Mouse (Mus musculus): ENCODE results near the gene 4930522H14Rik. TPM values are rescaled to one million over a fixed set of nuclear protein-coding genes. Genes with fewer than 3 reads are reported as not detected.

4930522H14Rik gene
- total and polyA plus RNA-seq, 3 experiments: 0.82 TPM; not detected in 2

- Histone ChIP-seq H3K27me3 (ENCODE audit: insufficient read depth, low read length) (peaks cover 38% of the 10 kb centered on the region), H3K9me3 (replicated peaks) (no peaks in the 10 kb centered on the region), H3K36me3 (replicated peaks) (no peaks in the 10 kb centered on the region), H3K4me3 (ENCODE audit: low read depth, low read length) (no peak overlapping the region), H3K4me1 (ENCODE audit: insufficient read depth, low read depth, low read length) (no peaks in the 10 kb centered on the region; the same call in 1 of the 2 replicates)
- ATAC-seq (ENCODE audit: extremely low read depth, insufficient number of reproducible peaks, low FRiP score, poor library complexity, severe bottlenecking): no peak
- TF ChIP-seq GATA1 (IDR thresholded peaks at IDR 0.05; ENCODE audit: borderline replicate concordance, low read length) (no peak), TAL1 (conservative IDR thresholded peaks at IDR 0.05; ENCODE audit: low read depth, low read length) (no peak), GATA2 (IDR thresholded peaks at IDR 0.05; ENCODE audit: borderline replicate concordance, low read depth, low read length) (no peak), CTCF (IDR thresholded peaks at IDR 0.05; ENCODE audit: low read depth, low read length) (no peak), POLR2AphosphoS5 (IDR thresholded peaks at IDR 0.05; ENCODE audit: insufficient replicate concordance, low read depth, low read length) (no peak)
- no peak for DNase-seq (ENCODE audit: low spot score)
Observed at GRCm38 (mm10) chr4:109482701-109483100, 48.4 kb downstream of the 4930522H14Rik start.

GRCm38 (mm10) chr4:109481424-109481823 is 49.7 kb downstream of the 4930522H14Rik start:
- TF ChIP-seq TAL1 (conservative IDR thresholded peaks at IDR 0.05; ENCODE audit: low read depth, low read length) (no peak), CTCF (IDR thresholded peaks at IDR 0.05; ENCODE audit: low read depth, low read length) (no peak), GATA1 (IDR thresholded peaks at IDR 0.05; ENCODE audit: borderline replicate concordance, low read length) (no peak), POLR2AphosphoS5 (IDR thresholded peaks at IDR 0.05; ENCODE audit: insufficient replicate concordance, low read depth, low read length) (no peak), GATA2 (IDR thresholded peaks at IDR 0.05; ENCODE audit: borderline replicate concordance, low read depth, low read length) (no peak)
- H3K36me3 ChIP-seq (replicated peaks): no peaks in the 10 kb centered on the region
- peaks cover 35% of the 10 kb centered on the region for H3K27me3 ChIP-seq (ENCODE audit: insufficient read depth, low read length)
- ATAC-seq (ENCODE audit: extremely low read depth, insufficient number of reproducible peaks, low FRiP score, poor library complexity, severe bottlenecking): no peak
- H3K4me1 ChIP-seq (ENCODE audit: insufficient read depth, low read depth, low read length): peaks cover 6% of the 10 kb centered on the region
- no peak for DNase-seq (ENCODE audit: low spot score)
- H3K4me3 ChIP-seq (ENCODE audit: low read depth, low read length): no peak overlapping the region
- no peaks in the 10 kb centered on the region for H3K9me3 ChIP-seq (replicated peaks)

- no peak overlapping the region for H3K4me3 ChIP-seq (ENCODE audit: low read depth, low read length)
- peaks cover 25% of the 10 kb centered on the region for H3K4me1 ChIP-seq (ENCODE audit: insufficient read depth, low read depth, low read length)
- H3K27me3 ChIP-seq (ENCODE audit: insufficient read depth, low read length): peaks cover 14% of the 10 kb centered on the region
- H3K9me3 ChIP-seq (replicated peaks): no peaks in the 10 kb centered on the region
- no peak for ATAC-seq (ENCODE audit: extremely low read depth, insufficient number of reproducible peaks, low FRiP score, poor library complexity, severe bottlenecking)
- H3K36me3 ChIP-seq (replicated peaks): peaks cover 7% of the 10 kb centered on the region
- DNase-seq (ENCODE audit: low spot score): no peak
- no peak for TF ChIP-seq GATA1 (IDR thresholded peaks at IDR 0.05; ENCODE audit: borderline replicate concordance, low read length)
- no peak for TF ChIP-seq CTCF (IDR thresholded peaks at IDR 0.05; ENCODE audit: low read depth, low read length)
- TF ChIP-seq POLR2AphosphoS5 (IDR thresholded peaks at IDR 0.05; ENCODE audit: insufficient replicate concordance, low read depth, low read length): no peak
- no peak for TF ChIP-seq TAL1 (conservative IDR thresholded peaks at IDR 0.05; ENCODE audit: low read depth, low read length)
- TF ChIP-seq GATA2 (IDR thresholded peaks at IDR 0.05; ENCODE audit: borderline replicate concordance, low read depth, low read length): no peak
Observed at GRCm38 (mm10) chr4:109477454-109477853, 53.6 kb downstream of the 4930522H14Rik start.

- Histone ChIP-seq H3K27me3 (ENCODE audit: insufficient read depth, low read length) (peaks cover 11% of the 10 kb centered on the region), H3K36me3 (replicated peaks) (peaks cover 15% of the 10 kb centered on the region), H3K4me3 (ENCODE audit: low read depth, low read length) (peak overlapping the region; percentile 87), H3K9me3 (replicated peaks) (no peaks in the 10 kb centered on the region), H3K4me1 (ENCODE audit: insufficient read depth, low read depth, low read length) (peaks cover 32% of the 10 kb centered on the region)
- ATAC-seq (ENCODE audit: extremely low read depth, insufficient number of reproducible peaks, low FRiP score, poor library complexity, severe bottlenecking) (peak; percentile 76), DNase-seq (ENCODE audit: low spot score) (peak; percentile 87)
- no peak for TF ChIP-seq POLR2AphosphoS5 (IDR thresholded peaks at IDR 0.05; ENCODE audit: insufficient replicate concordance, low read depth, low read length)
- TF ChIP-seq GATA1 (IDR thresholded peaks at IDR 0.05; ENCODE audit: borderline replicate concordance, low read length): no peak
- no peak for TF ChIP-seq CTCF (IDR thresholded peaks at IDR 0.05; ENCODE audit: low read depth, low read length)
- no peak for TF ChIP-seq GATA2 (IDR thresholded peaks at IDR 0.05; ENCODE audit: borderline replicate concordance, low read depth, low read length)
Observed at GRCm38 (mm10) chr4:109476554-109477014, 54.5 kb downstream of the 4930522H14Rik start.

- ATAC-seq (ENCODE audit: extremely low read depth, insufficient number of reproducible peaks, low FRiP score, poor library complexity, severe bottlenecking): no peak
- Histone ChIP-seq H3K36me3 (replicated peaks) (peaks cover 15% of the 10 kb centered on the region), H3K4me3 (ENCODE audit: low read depth, low read length) (peak overlapping the region; percentile 87), H3K4me1 (ENCODE audit: insufficient read depth, low read depth, low read length) (peaks cover 34% of the 10 kb centered on the region), H3K9me3 (replicated peaks) (no peaks in the 10 kb centered on the region), H3K27me3 (ENCODE audit: insufficient read depth, low read length) (peaks cover 5% of the 10 kb centered on the region; the same call in 1 of the 2 replicates)
- peak; percentile 46 for DNase-seq (ENCODE audit: low spot score)
- TF ChIP-seq GATA2 (IDR thresholded peaks at IDR 0.05; ENCODE audit: borderline replicate concordance, low read depth, low read length): no peak
- no peak for TF ChIP-seq POLR2AphosphoS5 (IDR thresholded peaks at IDR 0.05; ENCODE audit: insufficient replicate concordance, low read depth, low read length)
- no peak for TF ChIP-seq TAL1 (conservative IDR thresholded peaks at IDR 0.05; ENCODE audit: low read depth, low read length)
- TF ChIP-seq CTCF (IDR thresholded peaks at IDR 0.05; ENCODE audit: low read depth, low read length): no peak
- TF ChIP-seq GATA1 (IDR thresholded peaks at IDR 0.05; ENCODE audit: borderline replicate concordance, low read length): no peak
Observed at GRCm38 (mm10) chr4:109475577-109476553, 55.2 kb downstream of the 4930522H14Rik start.

- ATAC-seq (ENCODE audit: extremely low read depth, insufficient number of reproducible peaks, low FRiP score, poor library complexity, severe bottlenecking) (no peak), DNase-seq (ENCODE audit: low spot score) (no peak)
- Histone ChIP-seq H3K27me3 (ENCODE audit: insufficient read depth, low read length) (peaks cover 5% of the 10 kb centered on the region; the same call in 1 of the 2 replicates), H3K9me3 (replicated peaks) (no peaks in the 10 kb centered on the region), H3K36me3 (replicated peaks) (peaks cover 18% of the 10 kb centered on the region), H3K4me3 (ENCODE audit: low read depth, low read length) (peak overlapping the region; percentile 87; the same call in 1 of the 2 replicates), H3K4me1 (ENCODE audit: insufficient read depth, low read depth, low read length) (peaks cover 35% of the 10 kb centered on the region)
- TF ChIP-seq GATA2 (IDR thresholded peaks at IDR 0.05; ENCODE audit: borderline replicate concordance, low read depth, low read length) (no peak), GATA1 (IDR thresholded peaks at IDR 0.05; ENCODE audit: borderline replicate concordance, low read length) (no peak), TAL1 (conservative IDR thresholded peaks at IDR 0.05; ENCODE audit: low read depth, low read length) (no peak), POLR2AphosphoS5 (IDR thresholded peaks at IDR 0.05; ENCODE audit: insufficient replicate concordance, low read depth, low read length) (no peak), CTCF (IDR thresholded peaks at IDR 0.05; ENCODE audit: low read depth, low read length) (no peak)
Observed at GRCm38 (mm10) chr4:109475078-109475477, 56.0 kb downstream of the 4930522H14Rik start.

Data from G1E (cell line).